Mouse (Mus musculus): Measurements from ENCODE around the gene Coro6.

Coro6 gene

DNA sequence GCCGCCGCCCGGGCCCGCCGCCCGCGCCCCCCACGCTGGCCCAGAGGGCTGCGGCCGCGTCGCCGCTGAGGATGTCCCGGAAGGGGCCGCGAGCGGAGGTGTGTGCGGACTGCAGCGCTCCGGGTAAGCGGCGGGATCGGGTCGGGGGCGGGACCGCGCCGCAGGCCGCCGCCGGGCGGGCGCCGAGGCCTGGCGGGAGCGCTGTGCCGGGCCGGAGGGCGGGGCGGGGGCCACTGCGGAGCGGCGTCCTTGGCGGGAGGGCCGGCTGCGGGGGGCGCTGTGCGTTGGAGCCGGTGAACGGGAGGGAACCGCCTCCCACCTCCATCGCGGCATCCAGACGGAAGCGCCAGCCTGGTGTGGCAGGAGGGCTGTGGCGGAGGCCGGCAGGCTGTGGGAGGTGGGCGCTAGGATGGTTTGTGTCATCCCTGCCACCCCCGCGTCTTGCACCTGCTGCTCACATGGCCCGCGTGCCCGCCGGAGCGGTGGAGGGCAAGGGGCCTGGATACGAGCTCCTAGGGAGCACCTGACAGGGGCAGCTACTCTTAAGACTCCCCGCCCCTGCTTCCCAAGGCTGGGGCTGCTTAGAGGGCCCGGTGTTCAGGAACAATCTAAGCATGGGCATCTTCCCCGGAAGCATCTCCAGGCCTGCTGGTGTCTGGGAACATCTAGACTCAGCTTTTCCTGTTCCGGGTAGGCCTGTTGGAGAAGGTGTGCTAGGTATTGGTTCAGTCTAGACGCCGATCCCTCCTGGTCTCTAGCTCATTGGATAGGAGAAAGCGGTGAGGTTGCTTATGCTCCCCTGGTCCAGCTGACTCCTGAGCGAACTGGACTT, 31.5 kb downstream of the Coro6 start, which contains the start of gene Git1:
Gene Git1 (plus strand): TSS at position 51 of the 832 bp plus-strand sequence.
- DNase-seq (ENCODE audit: low spot score in 2 of 2): peak in 1 of 2 experiments; percentile 65

- no peak for DNase-seq (ENCODE audit: low spot score in 2 of 2)
These were observed 32.1 kb downstream of the Coro6 start for GRCm38 (mm10) chr11:77494344-77494676.

DNA sequence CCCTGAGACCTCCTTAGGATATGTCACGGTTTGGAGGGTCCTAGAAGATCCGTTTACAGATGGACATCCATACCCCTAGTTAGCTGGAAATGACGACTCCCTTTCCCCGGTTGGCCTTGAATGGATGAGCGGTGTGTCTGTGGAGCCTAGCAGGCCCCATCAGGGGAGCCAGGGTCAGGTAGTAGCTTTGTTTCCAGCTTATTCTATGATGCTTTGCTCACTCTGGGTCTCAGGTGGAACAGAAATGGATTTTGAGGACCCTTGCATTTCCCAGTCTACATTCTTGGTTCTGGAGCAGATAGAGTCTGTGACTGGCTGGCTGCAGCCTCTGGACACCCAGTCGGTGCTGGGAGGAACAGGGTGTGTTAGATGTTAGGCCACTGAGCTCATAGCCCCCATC, 32.6 kb downstream of the Coro6 start:
- no peak for DNase-seq (ENCODE audit: low spot score in 2 of 2)

DNA sequence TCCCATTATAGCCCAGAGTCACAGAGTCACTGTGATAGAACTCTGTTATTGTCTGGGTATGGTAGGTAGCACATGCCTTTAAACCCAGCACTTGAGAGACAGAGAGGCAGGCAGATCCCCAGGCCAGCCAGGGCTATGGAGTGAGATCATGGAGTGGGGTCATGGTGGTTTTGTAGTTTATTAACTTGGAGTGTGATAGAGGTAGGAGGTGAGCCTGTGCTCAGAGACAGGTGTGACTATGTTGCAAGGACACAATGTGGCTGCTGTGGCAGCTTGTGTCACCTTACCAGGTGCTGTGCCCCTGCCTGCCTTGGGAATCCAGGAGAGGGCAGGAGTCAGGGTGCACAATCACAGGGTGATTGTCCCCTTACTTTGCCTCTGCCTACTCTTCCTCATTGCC, 33.3 kb downstream of the Coro6 start:
- no peak for DNase-seq (ENCODE audit: low spot score in 2 of 2)

- DNase-seq (ENCODE audit: low spot score in 2 of 2): no peak
These were observed 35.1 kb downstream of the Coro6 start for GRCm38 (mm10) chr11:77497341-77497756.

- DNase-seq (ENCODE audit: low spot score in 2 of 2): no peak
These were observed 35.6 kb downstream of the Coro6 start for GRCm38 (mm10) chr11:77497851-77498250.

GRCm38 (mm10) chr11:77498261-77499139, 36.3 kb downstream of the Coro6 start:
- DNase-seq (ENCODE audit: low spot score in 2 of 2): no peak

DNA sequence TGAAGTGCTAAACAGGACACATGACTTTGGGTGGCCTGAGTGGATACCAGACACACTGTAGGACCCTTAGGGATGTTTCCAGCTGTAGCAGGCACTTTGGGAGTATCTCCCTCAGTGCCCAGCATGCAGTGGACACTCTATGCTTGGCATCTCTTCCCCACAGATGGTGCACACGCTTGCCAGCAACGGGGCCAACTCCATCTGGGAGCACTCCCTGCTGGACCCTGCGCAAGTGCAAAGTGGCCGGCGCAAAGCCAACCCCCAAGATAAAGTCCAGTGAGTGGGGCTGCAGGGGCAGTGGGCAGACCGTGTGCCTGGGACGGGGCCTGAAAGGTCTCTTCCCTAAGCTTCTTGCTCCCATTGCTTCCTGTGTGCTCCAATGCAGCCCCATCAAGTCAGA, 37.1 kb downstream of the Coro6 start:
- no peak for DNase-seq (ENCODE audit: low spot score in 2 of 2)

GRCm38 (mm10) chr11:77500361-77501325, 38.4 kb downstream of the Coro6 start:
- DNase-seq (ENCODE audit: low spot score in 2 of 2): peak in 1 of 2 experiments; percentile 57

- DNase-seq (ENCODE audit: low spot score in 2 of 2): peak; percentile 84 to 90
These were observed 39.2 kb downstream of the Coro6 start for GRCm38 (mm10) chr11:77501392-77501791.

- no peak for DNase-seq (ENCODE audit: low spot score in 2 of 2)
These were observed 39.8 kb downstream of the Coro6 start for GRCm38 (mm10) chr11:77501971-77502370.

- no peak for DNase-seq (ENCODE audit: low spot score in 2 of 2)
These were observed 40.3 kb downstream of the Coro6 start for GRCm38 (mm10) chr11:77502481-77502880.

GRCm38 (mm10) chr11:77503511-77503910, 41.3 kb downstream of the Coro6 start:
- DNase-seq (ENCODE audit: low spot score in 2 of 2): no peak

DNA sequence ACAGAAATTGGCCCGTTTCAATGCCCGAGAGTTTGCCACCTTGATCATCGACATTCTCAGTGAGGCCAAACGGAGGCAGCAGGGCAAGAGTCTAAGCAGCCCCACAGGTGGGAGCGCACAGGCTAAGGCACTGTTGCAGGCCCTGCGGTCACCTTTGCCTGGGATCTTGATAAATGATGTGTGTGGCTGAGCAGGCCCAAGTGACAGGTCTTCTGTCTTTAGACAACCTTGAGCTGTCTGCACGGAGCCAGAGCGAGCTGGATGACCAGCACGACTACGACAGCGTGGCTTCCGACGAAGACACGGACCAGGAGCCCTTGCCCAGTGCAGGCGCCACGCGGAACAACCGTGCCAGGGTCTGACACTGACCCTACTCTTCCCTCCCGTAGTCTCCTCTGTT, 42.2 kb downstream of the Coro6 start:
- DNase-seq (ENCODE audit: low spot score in 2 of 2): no peak

DNA sequence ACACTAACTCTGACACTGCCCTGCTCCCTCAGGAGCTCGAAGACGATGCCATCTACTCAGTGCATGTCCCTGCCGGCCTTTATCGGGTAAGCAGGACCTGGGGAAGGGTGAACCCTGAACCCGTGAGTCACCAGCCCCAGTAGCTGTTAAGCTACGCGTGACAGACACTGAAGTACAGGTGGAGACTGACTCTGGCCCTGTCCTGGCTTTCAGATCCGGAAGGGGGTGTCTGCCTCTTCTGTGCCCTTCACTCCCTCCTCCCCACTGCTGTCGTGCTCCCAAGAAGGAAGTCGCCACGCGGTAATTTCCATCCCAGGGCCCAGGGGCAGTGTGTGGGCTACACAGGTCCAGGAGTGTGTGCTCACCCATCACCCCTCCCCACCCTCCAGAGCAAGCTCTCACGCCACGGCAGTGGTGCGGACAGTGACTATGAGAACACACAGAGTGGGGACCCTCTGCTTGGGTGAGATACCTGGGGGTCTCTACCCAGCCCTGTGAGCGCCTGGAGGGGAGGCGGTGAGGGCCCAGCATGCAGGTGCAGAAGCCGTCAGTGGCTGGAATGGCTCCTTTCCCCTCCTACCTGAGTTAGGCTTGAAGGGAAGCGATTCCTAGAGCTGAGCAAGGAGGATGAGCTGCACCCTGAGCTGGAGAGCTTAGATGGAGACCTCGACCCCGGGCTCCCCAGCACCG, 43.2 kb downstream of the Coro6 start:
- no peak for DNase-seq (ENCODE audit: low spot score in 2 of 2)

- DNase-seq (ENCODE audit: low spot score in 2 of 2): no peak
These were observed 44.1 kb downstream of the Coro6 start for GRCm38 (mm10) chr11:77506273-77506672.

GRCm38 (mm10) chr11:77506941-77507340, 44.7 kb downstream of the Coro6 start:
- no peak for DNase-seq (ENCODE audit: low spot score in 2 of 2)

- DNase-seq (ENCODE audit: low spot score in 2 of 2): no peak
These were observed 45.2 kb downstream of the Coro6 start for GRCm38 (mm10) chr11:77507426-77507825.

DNA sequence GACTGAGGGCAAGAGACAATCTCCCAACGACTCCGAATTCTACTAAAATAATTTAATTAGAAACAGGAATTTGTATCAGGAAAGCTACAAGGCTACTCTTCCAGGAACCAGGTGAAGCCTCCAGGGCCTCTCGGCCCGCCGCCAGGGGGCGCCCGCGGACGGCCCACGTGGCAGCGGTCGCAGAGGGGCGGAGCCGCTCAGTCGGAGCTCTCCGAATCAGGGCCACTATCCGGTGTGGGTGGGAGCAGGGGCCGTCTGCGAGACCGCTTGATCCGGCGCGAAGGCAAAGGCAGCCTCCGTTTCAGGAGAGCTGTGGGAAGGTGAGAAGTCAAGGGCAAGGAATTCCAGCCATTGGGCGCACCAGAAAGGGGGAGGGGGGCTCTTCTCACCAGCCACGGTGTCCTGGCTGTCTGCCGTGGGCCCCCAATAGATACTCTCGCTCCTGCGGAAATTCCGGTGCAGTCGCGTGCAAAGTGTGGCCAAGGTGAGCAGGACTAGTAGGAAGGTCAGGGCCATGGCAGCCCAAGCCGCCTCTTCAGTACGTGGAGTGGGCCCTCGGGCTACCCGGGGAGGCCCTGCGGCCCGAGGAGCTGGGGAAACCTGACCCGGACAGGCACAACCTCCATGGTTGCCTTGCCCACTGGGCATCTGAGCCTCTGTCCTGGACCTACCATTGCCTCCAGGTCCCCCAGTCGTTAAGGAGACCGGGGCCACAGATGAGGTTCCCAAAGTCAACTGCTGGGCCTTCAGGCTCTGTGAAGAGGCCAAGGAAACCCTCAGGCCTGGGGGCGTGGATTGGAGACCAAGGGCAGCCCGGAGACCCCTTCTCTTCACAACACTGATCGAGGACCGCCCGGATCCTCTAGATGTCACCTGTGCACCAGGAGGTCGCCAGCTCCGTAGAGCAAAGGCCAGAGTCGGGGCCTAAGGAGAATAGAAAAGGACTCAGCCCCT, 46.1 kb downstream of the Coro6 start:
- peak; percentile 82 to 83 for DNase-seq (ENCODE audit: low spot score in 2 of 2)

GRCm38 (mm10) chr11:77511336-77511735, 49.1 kb downstream of the Coro6 start:
- no peak for DNase-seq (ENCODE audit: low spot score in 2 of 2)
